Mouse (Mus musculus) heart, postnatal 0 days (tissue): ENCODE data around the gene Fbxl3. TPM values are rescaled to one million over a fixed set of nuclear protein-coding genes. Genes with fewer than 3 reads are reported as not detected.
A peak's percentile ranks its signal among the peaks of the same experiment; 100 is the strongest.

Experiments
- ATAC-seq: fragments of 200-750 bp; cut with Nextera tagmentation; 2 replicates; pipeline ENCODE4 v1.8.0; 2017; ENCODE audit warnings: low read depth, moderate number of reproducible peaks, moderate library complexity; ENCODE audit not compliant: insufficient read depth
- DNase-seq: peaks from one replicate; pipeline ENCODE4 v3.0.0-alpha.2; 2016; ENCODE audit warnings: low spot score
- H3K27ac ChIP-seq: fragments of 300-500 bp; sonication (generic); 2 replicates; pipeline ENCODE4 v1.5.1; 2014; ENCODE audit warnings: low read depth, mild to moderate bottlenecking
- H3K27me3 ChIP-seq: fragments of 300-500 bp; sonication (generic); 2 replicates; pipeline ENCODE4 v1.6.1; 2014; ENCODE audit warnings: low read length, mixed read lengths; ENCODE audit not compliant: control insufficient read depth, insufficient read depth
- H3K36me3 ChIP-seq: fragments of 300-500 bp; sonication (generic); replicated peaks from 2 replicates; pipeline ENCODE4 v1.6.1; 2014; ENCODE audit warnings: low read length, mixed read lengths; ENCODE audit not compliant: control insufficient read depth, insufficient read depth
- H3K4me1 ChIP-seq: fragments of 300-500 bp; sonication (generic); 2 replicates; pipeline ENCODE4 v1.6.1; 2014; ENCODE audit warnings: antibody characterized with exemption; ENCODE audit not compliant: control insufficient read depth, insufficient read depth
- H3K4me2 ChIP-seq: fragments of 300-500 bp; sonication (generic); 2 replicates; pipeline ENCODE4 v1.6.1; 2014; ENCODE audit warnings: low read depth, mild to moderate bottlenecking, low read length, moderate library complexity
- H3K4me3 ChIP-seq: fragments of 300-500 bp; sonication (generic); 2 replicates; pipeline ENCODE4 v1.5.1; 2014; ENCODE audit warnings: low read depth, low read length
- H3K9ac ChIP-seq: fragments of 300-500 bp; sonication (generic); replicated peaks from 2 replicates; pipeline ENCODE4 v1.6.1; 2014; ENCODE audit warnings: low read depth, low read length, mixed read lengths
- H3K9me3 ChIP-seq: fragments of 300-500 bp; sonication (generic); replicated peaks from 2 replicates; pipeline ENCODE4 v1.6.1; 2016; ENCODE audit warnings: low read length; ENCODE audit not compliant: control insufficient read depth
- CTCF ChIP-seq: IDR thresholded peaks from 2 replicates; pipeline ENCODE4 v1.5.1; 2016; ENCODE audit warnings: antibody characterized with exemption, control low read depth, low read depth
- EP300 ChIP-seq: IDR thresholded peaks from 2 replicates; pipeline ENCODE4 v1.6.1; 2016; ENCODE audit warnings: antibody characterized with exemption, low read depth
- WGBS: fragments of 180-500 bp; shearing (Covaris S2); extraction: QIAGEN DNeasy Blood & Tissue Kit; methylation state at CpG from one replicate; pipeline ENCODE4 v1.1.7; 2014; 5-methylcytosine and 5-hydroxymethylcytosine counted together
- polyA plus RNA-seq: library from polyadenylated mRNA; unstranded; fragments of >200 nt; fragmentation: Nextera tagmentation; extraction: Ambion mirVana; gene quantifications from 2 replicates; pipeline ENCODE4 v1.2.1, GENCODE M21; 2015
- total RNA-seq: library from RNA; depleted of rRNA; stranded (reverse); fragments of >200 nt; gene quantifications from 2 replicates; pipeline ENCODE4 v1.2.3, GENCODE M21; 2014; ENCODE audit warnings: low replicate concordance

Fbxl3 gene
- total and polyA plus RNA-seq, 2 experiments from 2014 or later: 17.0 to 99.7 TPM

GRCm38 (mm10) chr14:103072731-103073130, 26.6 kb downstream of the Fbxl3 start:
- Histone ChIP-seq H3K9me3 (no peaks in the 10 kb centered on the region), H3K4me3 (no peak overlapping the region), H3K4me2 (no peak overlapping the region), H3K36me3 (peaks cover 36% of the 10 kb centered on the region), H3K9ac (no peak overlapping the region), H3K4me1 (no peaks in the 10 kb centered on the region), H3K27ac (no peak overlapping the region), H3K27me3 (no peaks in the 10 kb centered on the region)
- TF ChIP-seq CTCF (no peak), EP300 (no peak)
- no peak for DNase-seq
- no peak for ATAC-seq
- WGBS: 77% methylated on average over 4 of the region's 4 CpGs

DNA sequence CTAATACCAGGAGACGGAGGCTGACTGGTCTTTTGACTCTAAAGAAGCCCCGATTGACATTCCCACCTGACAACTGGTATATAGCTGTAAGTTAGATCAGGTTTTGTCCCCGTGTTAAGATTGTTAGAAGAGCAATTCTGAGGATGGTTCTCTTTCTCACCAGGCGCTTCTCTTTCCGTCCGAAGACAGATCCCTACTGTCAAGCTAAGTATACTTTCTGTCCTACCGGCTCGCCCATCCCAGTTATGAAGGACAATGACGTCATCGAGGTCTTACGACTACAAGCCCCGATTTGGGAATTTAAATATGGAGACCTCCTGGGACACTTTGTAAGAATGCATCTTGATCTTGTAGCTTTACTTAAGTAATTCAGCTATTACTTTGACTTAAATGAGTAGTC, 27.9 kb downstream of the Fbxl3 start:
- DNase-seq: no peak
- H3K9ac ChIP-seq: no peak overlapping the region
- H3K4me1 ChIP-seq: no peaks in the 10 kb centered on the region
- no peak overlapping the region for H3K27ac ChIP-seq
- H3K36me3 ChIP-seq: peaks cover 27% of the 10 kb centered on the region
- no peaks in the 10 kb centered on the region for H3K27me3 ChIP-seq
- H3K9me3 ChIP-seq: no peaks in the 10 kb centered on the region
- TF ChIP-seq CTCF (no peak), EP300 (no peak)
- no peak overlapping the region for H3K4me3 ChIP-seq
- no peak overlapping the region for H3K4me2 ChIP-seq
- ATAC-seq: no peak
- 90% methylated on average over 12 of the region's 12 CpGs for WGBS

- ATAC-seq (no peak), DNase-seq (no peak)
- Histone ChIP-seq H3K9me3 (no peaks in the 10 kb centered on the region), H3K9ac (peak overlapping the region; percentile 58), H3K36me3 (peaks cover 20% of the 10 kb centered on the region), H3K27me3 (no peaks in the 10 kb centered on the region), H3K4me3 (peak overlapping the region; percentile 82), H3K4me2 (peak overlapping the region; percentile 95), H3K27ac (peak overlapping the region; percentile 92), H3K4me1 (no peaks in the 10 kb centered on the region)
- WGBS: 3% methylated on average over 10 of the region's 10 CpGs
- TF ChIP-seq EP300 (no peak), CTCF (no peak)
These were observed 28.6 kb downstream of the Fbxl3 start for GRCm38 (mm10) chr14:103070790-103071189.

- peak within 1 kb of the TSS; percentile 92 for H3K27ac ChIP-seq
- H3K4me2 ChIP-seq: peak within 1 kb of the TSS; percentile 95
- peaks cover 5% of the 10 kb centered on the region; the same call in 1 of the 2 replicates for H3K4me1 ChIP-seq
- no peaks in the 10 kb centered on the region for H3K9me3 ChIP-seq
- no peaks in the 10 kb centered on the region for H3K27me3 ChIP-seq
- peak within 1 kb of the TSS; percentile 82 for H3K4me3 ChIP-seq
- DNase-seq (peak; percentile 96), ATAC-seq (peak; percentile 98)
- peak within 1 kb of the TSS; percentile 58 for H3K9ac ChIP-seq
- H3K36me3 ChIP-seq: peaks cover 15% of the 10 kb centered on the region
- WGBS: under 1% methylated on average over 61 of the region's 65 CpGs
- TF ChIP-seq EP300 (peak; percentile 50; the same call in 1 of the 2 replicates), CTCF (peak; percentile 44)
These were observed 29.3 kb downstream of the Fbxl3 start, which contains the start of gene Cln5 for GRCm38 (mm10) chr14:103069864-103070611. Gene Cln5, plus strand, starts transcription at chr14:103070216.

DNA sequence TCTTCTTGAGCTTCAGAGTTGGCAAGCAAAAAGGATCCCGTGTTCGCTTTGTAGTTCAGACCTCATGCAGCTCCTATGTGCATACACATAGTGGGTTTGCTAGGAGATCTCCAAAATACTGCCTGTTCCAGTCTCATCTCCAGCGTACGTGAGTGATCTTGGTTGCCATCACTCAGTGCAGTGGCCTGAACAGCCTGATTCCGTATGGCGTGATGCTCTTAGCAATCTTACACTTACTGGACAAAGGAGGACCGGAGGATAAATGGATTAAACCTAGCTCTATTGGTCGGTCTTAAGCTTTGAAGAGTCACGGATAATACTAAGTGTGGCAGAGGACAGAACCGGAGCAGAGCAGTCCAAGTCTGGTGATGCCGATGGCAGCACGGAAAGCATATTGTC, 29.9 kb downstream of the Fbxl3 start:
- 11% methylated on average over 12 of the region's 12 CpGs for WGBS

More for the DNA sequence above, 29.9 kb downstream of the Fbxl3 start:
- H3K4me1 ChIP-seq: peaks cover 5% of the 10 kb centered on the region; the same call in 1 of the 2 replicates
- peaks cover 15% of the 10 kb centered on the region for H3K36me3 ChIP-seq
- peak overlapping the region; percentile 82 for H3K4me3 ChIP-seq
- DNase-seq (no peak), ATAC-seq (peak; percentile 0; the same call in 1 of the 2 replicates)
- no peaks in the 10 kb centered on the region for H3K27me3 ChIP-seq
- 0 out of 2 replicates have a peak overlapping the region, but pooled peaks have one; percentile 58 for H3K9ac ChIP-seq
- no peaks in the 10 kb centered on the region for H3K9me3 ChIP-seq
- TF ChIP-seq CTCF (no peak), EP300 (no peak)
- H3K27ac ChIP-seq: peak overlapping the region; percentile 92
- peak overlapping the region; percentile 95 for H3K4me2 ChIP-seq
